In the genomic region with DNA sequence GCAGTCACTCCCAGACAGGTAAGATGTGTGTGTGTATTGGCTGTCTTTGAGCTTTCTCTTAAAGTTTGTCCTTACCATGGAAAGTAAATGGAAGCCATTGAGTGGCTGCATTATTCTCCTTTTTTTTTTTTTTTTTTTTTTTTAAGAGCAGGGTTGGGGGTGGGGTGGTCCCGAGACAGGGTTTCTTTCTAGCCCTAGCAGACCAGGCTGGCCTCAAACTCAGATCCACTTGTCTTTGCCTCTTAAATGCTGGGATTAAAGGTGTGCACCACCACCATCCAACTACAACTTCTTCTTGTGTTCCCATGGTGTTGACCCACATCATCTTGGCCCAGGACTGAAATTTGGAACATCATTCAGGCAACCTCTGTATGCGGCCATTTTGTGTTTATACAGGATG, we compare ENCODE assay signal across 37 mouse cellular contexts. TPM values are rescaled to one million over a fixed set of nuclear protein-coding genes. Genes with fewer than 3 reads are reported as not detected.
"Had no signal": no experiment of that assay in that cellular context is flagged by ENCODE, and none has a peak within 500 bp of the region (broad histone marks: within the 10 kb centered on the region; RNA-seq: fewer than 3 reads in every experiment).

No protein-coding gene starts in this region.

- H3K9ac ChIP-seq: embryonic facial prominence, embryonic 12.5 days; embryonic facial prominence, embryonic 13.5 days; embryonic facial prominence, embryonic 15.5 days; forebrain, embryonic 12.5 days; forebrain, embryonic 13.5 days; forebrain, embryonic 15.5 days; forebrain, postnatal 0 days had no signal

- H3K27ac ChIP-seq: embryonic facial prominence, embryonic 10.5 days; embryonic facial prominence, embryonic 12.5 days; embryonic facial prominence, embryonic 13.5 days; embryonic facial prominence, embryonic 15.5 days; forebrain, embryonic 10.5 days; forebrain, embryonic 12.5 days; forebrain, embryonic 13.5 days; forebrain, embryonic 15.5 days; gastrocnemius, adult 2 months; heart, adult 2 months; heart, embryonic 10.5 days had no signal

- DNase-seq: cerebellum, adult 9-11 months; cerebellum, postnatal 10 days; cerebellum, postnatal 14 days; cerebellum, postnatal 25 days; cerebellum, postnatal 36 days; embryo, embryonic 11 days; forebrain, postnatal 0 days; gastrocnemius, adult 2 months; gastrocnemius, postnatal 10 days; gastrocnemius, postnatal 14 days; gastrocnemius, postnatal 25 days; gastrocnemius, postnatal 36 days; heart, adult 18-20 months; heart, adult 2 months had no signal

- H3K4me3 ChIP-seq: embryonic facial prominence, embryonic 10.5 days; embryonic facial prominence, embryonic 12.5 days; embryonic facial prominence, embryonic 13.5 days; embryonic facial prominence, embryonic 15.5 days; erythroblast, embryonic 14.5 days; forebrain, embryonic 10.5 days; forebrain, embryonic 12.5 days; forebrain, embryonic 13.5 days; forebrain, embryonic 15.5 days; gastrocnemius, adult 2 months; heart, adult 2 months; heart, embryonic 10.5 days had no signal

- H3K9me3 ChIP-seq: embryonic facial prominence, embryonic 10.5 days; embryonic facial prominence, embryonic 12.5 days; embryonic facial prominence, embryonic 13.5 days; embryonic facial prominence, embryonic 15.5 days; forebrain, embryonic 10.5 days; forebrain, embryonic 12.5 days; forebrain, embryonic 13.5 days; forebrain, embryonic 15.5 days; heart, embryonic 10.5 days had no signal

- H3K27me3 ChIP-seq: embryonic facial prominence, embryonic 12.5 days; embryonic facial prominence, embryonic 13.5 days; embryonic facial prominence, embryonic 15.5 days; forebrain, embryonic 12.5 days; forebrain, embryonic 13.5 days; forebrain, embryonic 15.5 days had no signal

- H3K4me1 ChIP-seq: forebrain, embryonic 12.5 days; forebrain, embryonic 15.5 days had no signal

RNA-seq across cellular contexts. Expression of gene Gm10197, which starts 2.0 kb away (rescaled TPM):
- total RNA-seq: common myeloid progenitor, adult 5-6 weeks; forebrain, postnatal 0 days; gastrocnemius, adult 18-20 months; gastrocnemius, adult 2 months; gastrocnemius, adult 8-10 months; gastrocnemius, postnatal 10 days; gastrocnemius, postnatal 14 days; gastrocnemius, postnatal 25 days; gastrocnemius, postnatal 36 days; gastrocnemius, postnatal 4 days; granulocyte monocyte progenitor cell, adult 5-6 weeks; heart, adult 18-20 months; heart, adult 2 months; heart, adult 8-10 months had no signal
- polyA plus RNA-seq: cortical plate, adult 2 months; embryonic facial prominence, embryonic 11.5 days; embryonic facial prominence, embryonic 12.5 days; embryonic facial prominence, embryonic 13.5 days; embryonic facial prominence, embryonic 14.5 days; embryonic facial prominence, embryonic 15.5 days; erythroblast, embryonic 14.5 days; forebrain, embryonic 10.5 days; forebrain, embryonic 11.5 days; forebrain, embryonic 13.5 days; forebrain, embryonic 15.5 days; forebrain, embryonic 16.5 days; forebrain, postnatal 0 days; frontal cortex, adult 2 months; gonadal fat pad, adult 2 months; heart, adult 2 months; heart, embryonic 10.5 days had no signal
